Mouse (Mus musculus) stomach, embryonic 14.5 days (tissue): ENCODE results near the gene Ccdc102a. TPM values are rescaled to one million over a fixed set of nuclear protein-coding genes. Genes with fewer than 3 reads are reported as not detected.

Experiments
- ATAC-seq: fragments of 200-750 bp; cut with Nextera tagmentation; 2 replicates; pipeline ENCODE4 v1.8.0; 2017; ENCODE audit warnings: low read depth, moderate TSS enrichment; ENCODE audit not compliant: insufficient number of reproducible peaks, insufficient read depth, low FRiP score
- H3K27ac ChIP-seq: fragments of 300-500 bp; sonication (generic); 2 replicates; pipeline ENCODE4 v1.5.1; 2014; ENCODE audit warnings: mild to moderate bottlenecking, low read length, moderate library complexity, mixed read lengths
- H3K27me3 ChIP-seq: fragments of 300-500 bp; sonication (generic); 2 replicates; pipeline ENCODE4 v1.6.1; 2014; ENCODE audit warnings: low read length, control low read depth, mixed read lengths; ENCODE audit not compliant: control insufficient read depth, insufficient read depth
- H3K36me3 ChIP-seq: fragments of 300-500 bp; sonication (generic); 2 replicates; pipeline ENCODE4 v1.6.1; 2014; ENCODE audit warnings: mild to moderate bottlenecking, control low read depth, low read length, moderate library complexity, mixed read lengths; ENCODE audit not compliant: control insufficient read depth, insufficient read depth
- H3K4me1 ChIP-seq: fragments of 300-500 bp; sonication (generic); 2 replicates; pipeline ENCODE4 v1.6.1; 2014; ENCODE audit warnings: low read length, control low read depth, mixed read lengths; ENCODE audit not compliant: control insufficient read depth, insufficient read depth
- H3K4me2 ChIP-seq: fragments of 300-500 bp; sonication (generic); replicated peaks from 2 replicates; pipeline ENCODE4 v1.6.1; 2014; ENCODE audit warnings: low read depth, low read length, control low read depth
- H3K4me3 ChIP-seq: fragments of 300-500 bp; sonication (generic); 2 replicates; pipeline ENCODE4 v1.5.1; 2014; ENCODE audit warnings: low read depth, low read length, control low read depth
- H3K9ac ChIP-seq: fragments of 300-500 bp; sonication (generic); replicated peaks from 2 replicates; pipeline ENCODE4 v1.6.1; 2014; ENCODE audit warnings: low read depth, mild to moderate bottlenecking, control low read depth, low read length, moderate library complexity, mixed read lengths
- H3K9me3 ChIP-seq: fragments of 300-500 bp; sonication (generic); 2 replicates; pipeline ENCODE4 v1.6.1; 2016; ENCODE audit warnings: low read depth, low read length, control low read depth; ENCODE audit not compliant: control insufficient read depth
- WGBS: fragments of 180-500 bp; shearing (Covaris S2); extraction: QIAGEN DNeasy Blood & Tissue Kit; methylation state at CpG from one replicate; pipeline ENCODE4 v1.1.7; 2014; 5-methylcytosine and 5-hydroxymethylcytosine counted together
- polyA plus RNA-seq: library from polyadenylated mRNA; unstranded; fragments of >200 nt; fragmentation: Nextera tagmentation; extraction: Ambion mirVana; gene quantifications from 2 replicates; pipeline ENCODE4 v1.2.1, GENCODE M21; 2014

The Ccdc102a gene
- polyA plus RNA-seq, 1 experiment from 2014 or later, result 29.9 TPM

DNA sequence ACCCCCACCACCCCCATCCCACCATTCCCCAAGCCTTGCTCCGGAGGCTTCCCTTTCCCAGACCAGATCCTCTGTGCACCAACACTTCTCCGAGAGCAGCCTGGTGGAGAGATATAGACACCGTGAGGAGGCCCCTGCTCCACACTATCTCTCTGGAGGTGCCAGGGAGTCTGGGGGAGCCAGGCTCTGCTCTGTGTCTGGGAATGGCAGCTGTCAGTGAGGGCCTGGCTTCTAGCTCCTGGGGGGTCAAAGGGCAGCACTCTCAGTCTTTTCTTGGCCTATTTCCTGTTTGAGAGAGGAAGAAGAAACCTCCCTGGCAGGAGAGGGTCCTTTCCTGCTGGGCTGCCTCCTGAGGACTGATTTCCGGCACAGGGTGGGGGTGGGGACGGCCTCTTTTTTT, 16.9 kb downstream of the Ccdc102a start:
- Histone ChIP-seq H3K4me3 (no peak overlapping the region), H3K4me2 (no peak overlapping the region), H3K9me3 (no peaks in the 10 kb centered on the region), H3K9ac (no peak overlapping the region), H3K4me1 (peaks cover 27% of the 10 kb centered on the region), H3K27ac (peak overlapping the region; percentile 27; the same call in 1 of the 2 replicates), H3K27me3 (no peaks in the 10 kb centered on the region), H3K36me3 (peaks cover 27% of the 10 kb centered on the region)
- no peak for ATAC-seq
- WGBS, result 28% methylated on average over 5 of the region's 5 CpGs

DNA sequence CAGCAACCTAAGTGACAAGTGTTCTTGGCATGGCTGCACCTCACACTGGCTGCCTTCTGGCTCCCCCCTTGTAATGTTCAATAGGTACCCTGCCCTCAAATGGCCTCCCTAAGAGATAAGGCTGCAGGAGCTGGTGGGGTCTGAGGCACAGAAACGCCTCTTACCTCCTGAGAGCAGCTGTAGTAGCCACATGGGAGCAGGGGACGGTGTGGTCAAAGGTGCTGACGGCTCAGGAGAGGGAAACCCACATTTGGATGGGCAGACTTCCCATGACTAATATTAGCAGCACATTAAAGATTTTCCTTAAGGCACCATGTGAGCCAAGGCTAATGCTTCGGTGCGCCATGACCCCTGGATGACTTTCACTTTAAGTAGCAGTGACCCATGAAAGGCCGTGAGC, 17.3 kb downstream of the Ccdc102a start:
- peak overlapping the region; percentile 27; the same call in 1 of the 2 replicates for H3K27ac ChIP-seq
- peaks cover 27% of the 10 kb centered on the region for H3K4me1 ChIP-seq

DNA sequence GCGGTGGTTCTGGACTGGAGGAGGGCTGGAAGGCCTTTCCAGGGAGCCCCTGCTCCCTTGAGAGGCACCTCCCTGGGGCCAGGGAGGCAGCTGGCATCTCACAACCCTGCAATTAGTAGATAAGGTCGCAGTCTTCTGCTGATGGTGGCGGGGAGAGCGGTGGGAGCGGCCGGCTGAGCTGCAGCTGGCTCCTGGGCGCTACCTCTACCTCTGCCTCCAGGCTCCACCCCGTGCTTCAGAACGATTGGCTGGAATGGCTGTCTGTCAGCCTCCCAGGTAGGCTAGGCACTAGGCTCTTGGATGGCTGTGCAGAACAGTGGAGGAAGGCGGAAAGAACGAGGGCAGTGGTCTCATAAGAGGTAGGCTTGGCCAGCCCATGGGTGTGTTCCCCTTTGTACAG, 18.6 kb downstream of the Ccdc102a start:
- Histone ChIP-seq H3K4me3 (no peak overlapping the region), H3K36me3 (peaks cover 13% of the 10 kb centered on the region), H3K4me2 (peak overlapping the region; percentile 25), H3K27ac (no peak overlapping the region), H3K4me1 (peaks cover 22% of the 10 kb centered on the region), H3K9ac (no peak overlapping the region), H3K27me3 (no peaks in the 10 kb centered on the region), H3K9me3 (no peaks in the 10 kb centered on the region)
- 9% methylated on average over 11 of the region's 11 CpGs for WGBS
- peak; percentile 85 for ATAC-seq

More for the DNA sequence above, 17.3 kb downstream of the Ccdc102a start:
- Histone ChIP-seq H3K27me3 (no peaks in the 10 kb centered on the region), H3K4me3 (no peak overlapping the region), H3K36me3 (peaks cover 23% of the 10 kb centered on the region), H3K4me2 (no peak overlapping the region), H3K9me3 (no peaks in the 10 kb centered on the region), H3K9ac (no peak overlapping the region)
- no peak for ATAC-seq
- WGBS, result 23% methylated on average over 6 of the region's 6 CpGs

DNA sequence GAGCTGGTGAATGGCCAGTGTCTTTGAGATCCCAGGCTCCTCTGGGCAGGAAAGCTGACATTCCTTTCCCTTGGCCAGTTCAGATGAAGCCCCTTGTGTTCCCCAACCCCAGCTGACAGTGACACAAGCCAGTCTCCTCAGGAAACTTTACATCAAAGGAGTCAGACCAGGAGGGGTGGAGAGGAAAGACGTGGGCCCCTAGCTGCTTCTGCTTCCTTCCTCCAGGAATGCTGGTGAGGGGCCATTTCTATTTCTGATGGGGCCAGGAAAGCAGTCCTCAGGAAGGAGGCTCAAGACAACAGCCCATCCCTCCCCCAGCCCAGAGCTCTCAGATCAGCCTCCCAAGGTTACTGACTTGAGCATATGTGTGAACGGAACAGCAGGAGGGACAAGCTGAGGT, 25.0 kb downstream of the Ccdc102a start:
- Histone ChIP-seq H3K9ac (no peak overlapping the region), H3K27ac (peak overlapping the region; percentile 6; the same call in 1 of the 2 replicates), H3K4me2 (no peak overlapping the region), H3K36me3 (no peaks in the 10 kb centered on the region), H3K9me3 (no peaks in the 10 kb centered on the region), H3K4me3 (no peak overlapping the region), H3K27me3 (no peaks in the 10 kb centered on the region), H3K4me1 (no peaks in the 10 kb centered on the region)
- peak; percentile 53; the same call in 1 of the 2 replicates for ATAC-seq
- WGBS, result 33% methylated on average over 2 of the region's 2 CpGs

DNA sequence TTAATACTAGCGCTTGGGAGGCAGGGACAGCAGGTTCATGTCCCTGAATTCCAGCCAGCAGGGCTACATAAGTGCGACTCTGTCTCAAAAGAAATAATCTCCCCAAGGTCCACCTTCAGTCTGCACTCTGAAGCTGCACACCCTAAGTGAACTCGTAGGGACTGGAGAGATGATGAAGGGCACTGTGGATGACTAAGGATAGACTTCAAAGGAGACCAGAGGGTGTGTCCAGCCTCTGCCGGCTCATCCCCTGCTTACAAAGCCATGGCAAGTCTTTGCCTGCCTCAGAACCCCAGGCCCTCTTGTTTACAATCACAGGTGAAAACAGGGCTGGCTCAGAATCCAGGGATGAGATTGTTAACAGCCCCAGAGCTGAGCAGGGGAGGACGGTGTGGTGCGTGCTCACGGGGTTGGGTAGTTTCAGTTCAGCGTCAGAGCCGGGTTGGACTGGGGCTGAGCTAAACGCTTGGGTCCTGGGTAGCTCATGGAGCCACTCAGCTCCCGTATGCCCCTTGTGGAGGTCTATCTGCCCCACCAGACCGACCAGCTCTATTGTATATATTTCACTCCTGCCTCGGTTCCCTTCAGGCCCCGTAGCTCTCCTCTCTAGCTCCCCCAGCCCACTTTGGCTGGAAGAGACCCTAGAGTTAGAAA, 29.4 kb downstream of the Ccdc102a start:
- H3K4me3 ChIP-seq, result no peak overlapping the region
- no peak overlapping the region for H3K9ac ChIP-seq
- no peak for ATAC-seq

DNA sequence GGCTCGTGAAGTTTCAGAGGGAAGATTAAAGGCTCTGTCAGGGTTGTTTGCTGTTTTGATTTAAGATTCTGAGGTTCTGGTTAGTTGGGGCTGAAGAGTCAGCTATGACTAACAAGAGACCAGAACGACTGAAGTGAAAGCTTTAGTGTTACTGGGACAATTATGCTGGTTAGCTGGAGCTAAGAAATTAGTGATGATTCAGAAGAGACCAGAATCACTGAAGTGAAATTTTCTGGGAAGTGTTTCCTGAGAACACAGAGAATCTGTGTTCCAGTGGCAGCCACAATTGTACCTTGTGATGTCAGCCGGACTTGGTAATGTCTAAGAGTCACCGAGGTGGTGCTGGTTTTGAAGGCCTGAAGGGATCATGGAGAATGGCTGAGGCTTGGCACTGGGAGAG, 37.2 kb downstream of the Ccdc102a start:
- 69% methylated on average over 4 of the region's 4 CpGs for WGBS
- H3K36me3 ChIP-seq, result no peaks in the 10 kb centered on the region
- ATAC-seq, result no peak

More for the DNA sequence above, 29.4 kb downstream of the Ccdc102a start:
- Histone ChIP-seq H3K4me1 (no peaks in the 10 kb centered on the region), H3K36me3 (no peaks in the 10 kb centered on the region), H3K27me3 (no peaks in the 10 kb centered on the region), H3K4me2 (no peak overlapping the region; the same call in 1 of the 2 replicates), H3K27ac (no peak overlapping the region), H3K9me3 (no peaks in the 10 kb centered on the region)
- WGBS, result 27% methylated on average over 14 of the region's 14 CpGs

DNA sequence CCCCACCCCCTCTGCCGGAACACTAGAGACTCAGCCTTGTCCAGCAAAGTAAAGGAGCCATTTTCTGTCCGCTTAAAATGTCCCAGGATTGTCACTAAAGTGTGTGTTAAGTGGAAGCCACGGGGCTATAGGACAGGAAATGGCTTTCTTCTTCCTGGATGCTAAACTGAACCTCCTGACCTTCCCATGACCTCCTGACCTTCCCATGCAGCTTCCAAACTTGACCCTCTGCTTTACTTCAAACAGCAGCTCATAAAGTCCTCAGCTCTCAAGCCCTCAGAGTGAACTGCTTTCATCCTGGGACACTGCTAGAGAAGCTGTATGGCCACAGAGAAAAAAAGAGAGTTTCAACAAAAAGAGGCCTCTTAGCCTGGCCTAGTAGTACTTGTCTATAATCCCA, 41.1 kb downstream of the Ccdc102a start:
- no peak overlapping the region for H3K4me3 ChIP-seq
- WGBS, result 35% methylated on average over 3 of the region's 3 CpGs
- H3K36me3 ChIP-seq, result no peaks in the 10 kb centered on the region
- H3K4me2 ChIP-seq, result no peak overlapping the region
- no peaks in the 10 kb centered on the region for H3K27me3 ChIP-seq
- no peaks in the 10 kb centered on the region for H3K9me3 ChIP-seq
- H3K9ac ChIP-seq, result no peak overlapping the region
- peaks cover 23% of the 10 kb centered on the region for H3K4me1 ChIP-seq
- H3K27ac ChIP-seq, result no peak overlapping the region
- ATAC-seq, result no peak

More for the DNA sequence above, 37.2 kb downstream of the Ccdc102a start:
- Histone ChIP-seq H3K4me2 (no peak overlapping the region), H3K27ac (no peak overlapping the region), H3K27me3 (no peaks in the 10 kb centered on the region), H3K9ac (no peak overlapping the region), H3K4me3 (no peak overlapping the region), H3K9me3 (no peaks in the 10 kb centered on the region), H3K4me1 (no peaks in the 10 kb centered on the region)

DNA sequence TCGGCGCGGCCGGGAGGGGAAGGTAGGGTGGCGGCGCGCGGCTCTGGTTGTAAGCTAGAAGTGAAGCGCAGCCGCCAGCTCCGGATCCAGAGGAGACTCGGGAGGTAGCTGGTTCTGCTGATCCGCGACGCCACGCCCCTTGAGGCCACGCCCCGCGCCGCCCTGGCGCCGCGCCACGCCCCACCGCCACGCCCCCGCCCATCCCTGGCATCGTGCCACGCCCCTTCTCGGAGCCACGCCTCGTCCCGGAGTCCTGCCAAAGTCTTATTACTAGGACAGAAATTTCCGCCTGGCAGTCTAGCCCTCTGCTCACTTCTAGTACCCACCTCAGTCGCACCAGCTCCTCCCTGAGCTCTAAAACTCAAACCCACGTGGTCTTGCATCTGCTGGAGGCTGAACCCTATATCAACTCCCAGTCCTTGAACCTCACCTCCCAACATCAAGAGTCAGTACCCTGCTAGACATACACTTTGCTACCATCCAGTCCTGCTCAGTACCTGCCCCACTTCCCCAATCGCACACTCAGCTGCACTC, 41.6 kb downstream of the Ccdc102a start, which contains the start of gene Dok4:
Gene Dok4 (minus strand): TSS at position 134 of the 534 bp plus-strand sequence.
- peak within 1 kb of the TSS; percentile 56 for H3K4me3 ChIP-seq
- H3K4me2 ChIP-seq, result peak within 1 kb of the TSS; percentile 89
- peak; percentile 77 for ATAC-seq
- H3K9ac ChIP-seq, result peak within 1 kb of the TSS; percentile 50
- peak within 1 kb of the TSS; percentile 71; the same call in 1 of the 2 replicates for H3K27ac ChIP-seq
- H3K4me1 ChIP-seq, result peaks cover 28% of the 10 kb centered on the region
- no peaks in the 10 kb centered on the region for H3K36me3 ChIP-seq
- under 1% methylated on average over 36 of the region's 37 CpGs for WGBS
- H3K27me3 ChIP-seq, result no peaks in the 10 kb centered on the region
- H3K9me3 ChIP-seq, result no peaks in the 10 kb centered on the region
